Mouse (Mus musculus) CD4-positive helper T cell, adult 2 months (primary cell): ENCODE data around the gene Sbpl.
"Not testable (repeated sequence)": the region's sequence is repeated elsewhere in the genome, so short reads cannot be mapped to it uniquely, and the experiment has no call there.

ENCODE experiments used
- DNase-seq: peaks from one replicate; pipeline ENCODE4 v3.0.0-alpha.2; 2012; ENCODE audit warnings: low read depth, missing footprints, low spot score

Gene Sbpl

DNA sequence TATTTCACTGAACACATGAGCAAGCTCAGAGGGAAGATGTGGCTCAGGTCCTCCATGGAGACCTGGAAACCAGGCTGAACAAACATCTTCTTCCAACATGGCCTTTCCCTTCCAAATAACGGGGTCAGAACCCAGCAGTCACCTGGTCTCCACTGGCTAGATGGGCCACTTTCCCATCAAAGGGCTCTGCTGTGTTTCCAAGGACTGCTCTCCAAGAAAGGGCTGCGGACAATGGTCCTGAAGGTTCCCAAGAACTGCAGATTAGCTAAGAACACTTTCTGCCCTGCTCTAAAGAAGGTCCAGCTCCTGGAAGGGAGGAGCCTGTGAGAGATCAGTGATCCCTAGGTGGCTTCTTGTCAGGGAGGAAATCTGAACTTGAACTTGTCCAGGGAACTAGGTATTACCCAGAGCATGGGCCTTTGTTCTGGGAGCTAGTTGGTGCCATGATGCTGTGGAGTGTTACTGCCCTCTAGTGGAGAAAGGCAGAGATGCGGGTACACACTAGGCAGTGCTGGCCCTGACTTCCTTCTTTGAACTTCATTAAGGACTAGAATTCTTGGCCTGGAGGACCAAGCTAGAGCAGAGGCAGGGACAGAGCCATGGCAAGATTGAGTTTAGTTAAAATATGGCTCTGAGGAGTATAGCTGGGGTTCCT is 5.1 kb upstream of the Sbpl start:
- peak; percentile 77 for DNase-seq

DNA sequence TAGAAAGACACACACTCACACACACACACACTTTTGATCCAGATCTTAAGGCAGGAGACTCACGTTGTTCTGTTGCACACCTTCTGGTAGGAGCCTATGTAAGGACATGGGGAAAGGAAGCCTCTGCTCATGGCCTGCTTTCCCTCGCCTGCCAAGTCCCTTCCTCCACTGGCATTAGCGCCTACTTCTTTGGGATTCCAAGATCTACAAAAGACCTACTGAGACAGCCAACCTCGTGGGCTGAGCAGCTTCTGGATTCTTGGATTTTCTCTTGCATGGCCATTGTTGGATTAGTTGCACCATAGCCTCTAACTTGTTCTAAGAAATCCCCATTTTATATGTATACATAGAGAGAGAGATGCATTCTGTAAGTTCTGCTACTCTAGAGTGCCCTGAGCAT is 4.2 kb downstream of the Sbpl start:
- DNase-seq = not testable (repeated sequence)

DNA sequence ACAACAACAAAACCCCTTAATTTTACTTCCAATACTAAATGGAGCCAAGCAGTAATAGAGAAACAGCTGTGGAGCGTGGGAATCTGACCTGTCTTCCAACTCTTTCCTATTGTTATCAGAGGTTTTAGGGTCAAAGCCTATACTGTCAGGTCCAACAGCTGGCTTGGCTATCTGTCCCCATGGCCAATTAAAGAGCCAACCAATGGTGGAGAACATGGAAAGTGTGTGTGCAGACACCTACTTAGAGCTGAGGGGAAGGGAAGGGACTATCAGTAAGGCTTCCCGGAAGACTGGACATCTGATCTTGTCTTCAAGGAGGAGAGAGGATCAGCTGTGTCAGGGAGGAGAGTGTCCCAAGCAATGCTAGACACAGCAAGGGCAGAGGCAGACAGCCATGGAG is 6.0 kb downstream of the Sbpl start:
- DNase-seq = no peak

DNA sequence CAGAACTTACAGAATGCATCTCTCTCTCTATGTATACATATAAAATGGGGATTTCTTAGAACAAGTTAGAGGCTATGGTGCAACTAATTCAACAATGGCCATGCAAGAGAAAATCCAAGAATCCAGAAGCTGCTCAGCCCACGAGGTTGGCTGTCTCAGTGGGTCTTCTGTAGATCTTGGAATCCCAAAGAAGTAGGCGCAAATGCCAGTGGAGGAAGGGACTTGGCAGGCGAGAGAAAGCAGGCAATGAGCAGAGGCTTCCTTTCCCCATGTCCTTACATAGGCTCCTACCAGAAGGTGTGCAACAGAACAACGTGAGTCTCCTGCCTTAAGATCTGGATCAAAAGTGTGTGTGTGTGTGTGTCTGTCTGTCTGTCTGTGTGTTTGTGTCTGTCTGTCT is 7.6 kb downstream of the Sbpl start:
- not testable (repeated sequence) for DNase-seq

DNA sequence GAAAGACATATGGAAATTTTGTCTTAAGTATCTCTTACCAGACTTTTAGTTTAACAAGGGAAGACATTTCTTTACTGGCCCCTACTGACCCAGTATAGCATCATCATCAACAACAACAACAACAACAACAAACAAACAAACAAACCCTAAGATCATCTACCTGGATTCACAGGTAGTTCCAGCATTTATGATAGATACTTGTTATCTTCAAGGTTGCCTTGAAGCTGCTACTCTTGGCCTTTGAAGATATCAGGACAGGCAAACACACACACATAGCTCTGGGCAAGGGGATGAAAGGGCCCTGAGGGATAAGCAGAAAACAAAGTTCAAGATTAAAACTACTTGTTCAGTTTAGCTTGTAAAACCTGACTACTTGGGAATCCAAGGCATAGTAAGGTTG is 13.7 kb downstream of the Sbpl start, which contains the start of gene Sbp:
Gene Sbp (plus strand): TSS at position 301 of the 400 bp plus-strand sequence.
- DNase-seq = no peak

DNA sequence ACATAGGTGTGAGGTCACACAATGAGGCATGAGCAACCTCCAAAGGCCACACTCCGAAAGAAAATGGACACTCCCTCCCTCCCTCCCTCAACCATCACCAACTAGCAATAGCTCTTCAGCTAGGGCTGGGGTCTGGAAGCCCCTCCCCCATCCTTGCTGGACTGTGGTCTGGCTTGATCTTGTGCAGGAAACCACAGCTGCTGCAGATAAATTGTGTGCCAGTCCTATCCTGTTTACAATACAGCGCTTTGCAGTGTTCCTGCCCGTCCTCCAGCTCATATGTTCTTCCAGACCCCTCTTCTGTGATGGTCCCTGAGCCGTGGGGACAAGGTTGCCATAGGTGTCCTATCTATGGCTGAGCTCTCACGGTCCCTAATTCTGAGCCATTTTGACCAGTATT is 23.9 kb downstream of the Sbpl start:
- no peak for DNase-seq

DNA sequence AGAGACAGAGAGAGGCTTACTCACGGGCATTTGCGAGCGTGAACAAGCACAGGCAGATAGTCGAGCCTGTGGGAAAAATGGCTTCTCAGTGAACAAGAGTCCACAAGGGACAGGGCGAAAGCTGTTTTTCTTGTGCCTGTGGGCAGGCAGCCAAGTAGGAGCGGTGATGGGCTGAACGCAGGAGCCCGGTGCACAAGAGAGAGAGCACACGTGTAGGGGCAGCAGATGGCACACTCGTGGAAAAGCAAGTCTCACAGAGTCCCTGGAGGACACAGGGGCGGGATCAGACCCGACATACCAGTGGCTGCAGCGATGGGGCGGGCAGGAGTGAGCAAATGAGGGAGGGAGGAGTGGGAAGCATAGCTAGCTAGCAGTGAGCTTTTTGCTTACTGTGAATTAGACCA is 30.0 kb downstream of the Sbpl start:
- peak; percentile 38 for DNase-seq

DNA sequence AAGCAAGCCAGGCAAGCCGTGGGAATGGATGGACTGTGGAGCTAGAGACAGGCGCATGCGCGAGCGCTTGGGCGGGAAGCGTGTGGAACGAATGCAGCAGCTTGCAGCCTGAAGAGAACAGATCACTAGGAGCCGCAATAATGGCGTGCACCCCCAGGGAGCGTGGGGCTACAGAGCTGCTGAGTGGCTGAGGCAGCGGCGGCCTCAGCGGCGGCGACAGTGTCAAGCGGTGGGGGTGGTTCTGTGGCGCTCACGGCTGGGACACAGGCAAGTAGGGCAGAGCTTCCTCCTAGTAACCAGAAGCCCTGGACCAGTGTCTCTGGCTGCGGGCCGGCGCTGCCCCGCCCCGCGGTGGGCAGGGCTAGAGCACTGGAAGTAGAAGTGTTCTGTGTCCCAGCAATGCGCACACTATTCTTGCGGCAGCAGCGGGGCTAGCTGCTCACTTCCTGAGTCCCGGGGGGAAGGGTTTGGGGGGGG is 30.5 kb downstream of the Sbpl start:
- peak; percentile 89 for DNase-seq

DNA sequence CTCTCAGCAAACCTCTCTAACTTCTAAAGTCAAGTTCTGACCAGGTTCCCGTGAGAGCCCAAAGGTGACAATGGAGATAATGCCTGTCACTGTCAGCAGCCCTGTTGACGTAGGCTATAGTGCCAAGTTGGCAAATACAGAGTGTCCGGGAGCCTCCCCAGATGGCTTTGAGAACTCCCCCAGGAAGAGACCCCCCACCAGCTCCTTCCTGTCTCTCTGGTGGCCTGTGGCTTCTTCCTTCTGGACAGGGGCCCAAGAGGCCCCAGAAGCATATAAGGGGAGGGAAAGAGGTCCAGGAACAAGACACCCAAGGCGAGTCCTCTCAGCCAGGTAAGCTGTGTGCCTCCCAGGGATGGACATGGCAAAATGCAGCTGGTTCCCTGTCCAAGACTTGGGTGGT is 37.9 kb downstream of the Sbpl start, which contains the start of gene Dcpp3:
Gene Dcpp3 (plus strand): TSS at position 301 of the 400 bp plus-strand sequence.
- not testable (repeated sequence) for DNase-seq
